8 mouse cellular contexts compared by ENCODE assay signal in the genomic region with DNA sequence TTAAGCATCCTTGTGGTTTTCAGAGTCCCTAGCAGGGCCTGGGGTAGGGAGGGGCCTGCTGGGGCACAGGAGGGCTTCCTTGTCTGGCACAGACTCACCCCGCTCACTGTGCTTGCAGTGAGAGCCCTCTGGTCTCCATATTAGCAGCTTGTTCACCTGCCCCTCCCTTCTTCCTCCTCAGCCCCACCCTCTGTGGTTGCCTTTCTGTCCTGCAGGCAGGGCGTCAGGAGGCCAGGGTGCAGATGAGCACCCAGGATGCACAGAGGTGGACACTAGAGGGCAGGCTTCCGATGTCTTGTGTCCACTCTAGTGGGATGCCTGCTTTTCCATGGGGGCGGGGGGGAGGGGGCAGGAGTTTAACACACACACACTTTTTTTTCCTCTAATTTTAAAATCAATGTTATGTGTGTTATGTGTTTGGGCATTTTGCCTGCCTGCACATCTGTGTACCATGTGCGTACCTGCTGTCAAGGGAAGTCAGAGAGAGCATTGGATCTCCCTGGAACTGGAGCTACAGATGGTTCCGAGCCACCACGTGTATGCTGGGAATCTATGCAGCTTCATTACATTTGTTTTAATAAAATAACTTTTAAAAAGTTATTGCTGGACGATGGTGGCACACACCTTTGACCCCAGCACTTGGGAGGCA. TPM values are rescaled to one million over a fixed set of nuclear protein-coding genes. Genes with fewer than 3 reads are reported as not detected.
DNase-seq lines count a peak whose midpoint lies in the region; ATAC-seq and TF ChIP-seq lines count a peak whose summit lies in the region.

No protein-coding gene starts in this region.

- no peaks in the 10 kb centered on the region for H3K9me3 ChIP-seq in forebrain, embryonic 10.5 days
- H3K9me3 ChIP-seq in forebrain, embryonic 16.5 days (ENCODE audit: control insufficient read depth, low read length) = no peaks in the 10 kb centered on the region
- H3K9me3 ChIP-seq in hindbrain, embryonic 14.5 days (ENCODE audit: control insufficient read depth, low read length) = no peaks in the 10 kb centered on the region

- H3K4me3 ChIP-seq in forebrain, embryonic 10.5 days = no peak overlapping the region
- H3K4me3 ChIP-seq in forebrain, embryonic 16.5 days (replicated peaks; ENCODE audit: low read length) = no peak overlapping the region
- H3K4me3 ChIP-seq in bone marrow macrophage, adult 2 months (ENCODE audit: insufficient read depth, low read length) = no peak overlapping the region
- no peak overlapping the region for H3K4me3 ChIP-seq in hindbrain, embryonic 14.5 days (replicated peaks; ENCODE audit: low read length)

- peaks cover 18% of the 10 kb centered on the region for H3K4me1 ChIP-seq in forebrain, embryonic 10.5 days
- peaks cover 10% of the 10 kb centered on the region for H3K4me1 ChIP-seq in forebrain, embryonic 16.5 days (replicated peaks; ENCODE audit: control insufficient read depth, insufficient read depth, low read length)
- H3K4me1 ChIP-seq in bone marrow macrophage, adult 2 months (ENCODE audit: control insufficient read depth, insufficient read depth, low read length) = peaks cover 9% of the 10 kb centered on the region
- no peaks in the 10 kb centered on the region for H3K4me1 ChIP-seq in hindbrain, embryonic 14.5 days (replicated peaks; ENCODE audit: control insufficient read depth, insufficient read depth, low read length)

- DNase-seq in forebrain, embryonic 10.5 days (ENCODE audit: extremely low spot score, low spot score) = no peak
- DNase-seq in 3134 (ENCODE audit: extremely low read depth, insufficient read length, low spot score) = peak; percentile 77
- DNase-seq in hindbrain, embryonic 14.5 days (ENCODE audit: low spot score) = no peak
- DNase-seq in lung, adult 18-20 months = peak; percentile 59 to 72
- peak; percentile 65 to 79 for DNase-seq in spleen, postnatal 4 days (ENCODE audit: low spot score in 2 of 2)

- ATAC-seq in forebrain, embryonic 16.5 days = no peak
- ATAC-seq in hindbrain, embryonic 14.5 days (ENCODE audit: low FRiP score) = 0 out of 2 replicates have a peak, but pooled peaks have one; percentile 22
- no peak for ATAC-seq in frontal cortex, adult (ENCODE audit: low TSS enrichment)

- H3K4me2 ChIP-seq in forebrain, embryonic 16.5 days (ENCODE audit: low read length) = no peak overlapping the region
- no peak overlapping the region for H3K4me2 ChIP-seq in hindbrain, embryonic 14.5 days (replicated peaks)

- TF ChIP-seq POLR2A in bone marrow macrophage, adult 2 months (IDR thresholded peaks at IDR 0.05; ENCODE audit: borderline replicate concordance, low read depth, low read length) = no peak

- peak overlapping the region; percentile 58; the same call in 1 of the 2 replicates for H3K27ac ChIP-seq in forebrain, embryonic 10.5 days
- H3K27ac ChIP-seq in forebrain, embryonic 16.5 days (ENCODE audit: low read length) = no peak overlapping the region
- H3K27ac ChIP-seq in bone marrow macrophage, adult 2 months (ENCODE audit: insufficient read depth, low read depth, low read length) = no peak overlapping the region
- H3K27ac ChIP-seq in hindbrain, embryonic 14.5 days = no peak overlapping the region

- peaks cover 11% of the 10 kb centered on the region for H3K36me3 ChIP-seq in forebrain, embryonic 10.5 days (replicated peaks)
- no peaks in the 10 kb centered on the region for H3K36me3 ChIP-seq in forebrain, embryonic 16.5 days (ENCODE audit: control insufficient read depth, insufficient read depth)
- H3K36me3 ChIP-seq in hindbrain, embryonic 14.5 days (replicated peaks; ENCODE audit: control insufficient read depth, insufficient read depth) = no peaks in the 10 kb centered on the region

- H3K27me3 ChIP-seq in forebrain, embryonic 10.5 days (ENCODE audit: poor library complexity, severe bottlenecking) = no peaks in the 10 kb centered on the region
- H3K27me3 ChIP-seq in forebrain, embryonic 16.5 days (replicated peaks; ENCODE audit: control insufficient read depth, insufficient read depth, low read length) = no peaks in the 10 kb centered on the region
- no peaks in the 10 kb centered on the region for H3K27me3 ChIP-seq in hindbrain, embryonic 14.5 days (ENCODE audit: control insufficient read depth, insufficient read depth, low read length)

- 41% methylated on average over 8 of the region's 8 CpGs for WGBS in forebrain, embryonic 10.5 days
- 35% methylated on average over 8 of the region's 8 CpGs for WGBS in forebrain, embryonic 16.5 days
- 41% methylated on average over 8 of the region's 8 CpGs for WGBS in hindbrain, embryonic 14.5 days

- TF ChIP-seq CTCF in bone marrow macrophage, adult 2 months (IDR thresholded peaks at IDR 0.05; ENCODE audit: low read depth, low read length) = peak; percentile 46

- H3K9ac ChIP-seq in forebrain, embryonic 16.5 days (replicated peaks; ENCODE audit: low read depth, low read length) = no peak overlapping the region
- no peak overlapping the region for H3K9ac ChIP-seq in hindbrain, embryonic 14.5 days

RNA-seq across cellular contexts. Expression of a gene that starts 2.0 kb away (rescaled TPM):
- polyA plus RNA-seq in forebrain, embryonic 10.5 days (2016; fragmentation: Nextera tagmentation; extraction: Ambion mirVana) = 13.3 and 13.8 TPM in 2 replicates
- 18.3 and 21.6 TPM in 2 replicates for polyA plus RNA-seq in forebrain, embryonic 16.5 days (2015; fragmentation: Nextera tagmentation; extraction: Ambion mirVana)
- polyA plus RNA-seq in bone marrow macrophage, adult 2 months (2012; ENCODE audit: insufficient read depth, insufficient read length, missing spikeins) = 30.7 and 35.3 TPM in 2 replicates
- 8.5 and 9.3 TPM in 2 replicates for polyA plus RNA-seq in hindbrain, embryonic 14.5 days (2014; fragmentation: Nextera tagmentation; extraction: Ambion mirVana)

RNA-seq across cellular contexts. Expression of a gene that starts 14.6 kb away (rescaled TPM):
- 15.7 and 17.6 TPM in 2 replicates for polyA plus RNA-seq in forebrain, embryonic 10.5 days (2016; fragmentation: Nextera tagmentation; extraction: Ambion mirVana)
- polyA plus RNA-seq in forebrain, embryonic 16.5 days (2015; fragmentation: Nextera tagmentation; extraction: Ambion mirVana) = 27.4 and 29.6 TPM in 2 replicates
- 22.0 and 26.9 TPM in 2 replicates for polyA plus RNA-seq in bone marrow macrophage, adult 2 months (2012; ENCODE audit: insufficient read depth, insufficient read length, missing spikeins)
- polyA plus RNA-seq in hindbrain, embryonic 14.5 days (2014; fragmentation: Nextera tagmentation; extraction: Ambion mirVana) = 32.3 and 36.8 TPM in 2 replicates

RNA-seq across cellular contexts. Expression of a gene that starts 20.0 kb away (rescaled TPM):
- polyA plus RNA-seq in forebrain, embryonic 10.5 days (2016; fragmentation: Nextera tagmentation; extraction: Ambion mirVana) = 17.8 and 20.2 TPM in 2 replicates
- polyA plus RNA-seq in forebrain, embryonic 16.5 days (2015; fragmentation: Nextera tagmentation; extraction: Ambion mirVana) = 83.8 and 91.2 TPM in 2 replicates
- polyA plus RNA-seq in bone marrow macrophage, adult 2 months (2012; ENCODE audit: insufficient read depth, insufficient read length, missing spikeins) = 2.5 and 4.1 TPM in 2 replicates
- polyA plus RNA-seq in hindbrain, embryonic 14.5 days (2014; fragmentation: Nextera tagmentation; extraction: Ambion mirVana) = 78.1 and 82.0 TPM in 2 replicates

RNA-seq across cellular contexts. Expression of a gene that starts 26.1 kb away (rescaled TPM):
- polyA plus RNA-seq in forebrain, embryonic 10.5 days (2016; fragmentation: Nextera tagmentation; extraction: Ambion mirVana) = 0.19 and 0.30 TPM in 2 replicates
- 0.42 and 0.60 TPM in 2 replicates for polyA plus RNA-seq in forebrain, embryonic 16.5 days (2015; fragmentation: Nextera tagmentation; extraction: Ambion mirVana)
- polyA plus RNA-seq in bone marrow macrophage, adult 2 months (2012; ENCODE audit: insufficient read depth, insufficient read length, missing spikeins) = not detected in 2 replicates
- polyA plus RNA-seq in hindbrain, embryonic 14.5 days (2014; fragmentation: Nextera tagmentation; extraction: Ambion mirVana) = 0.48 and 0.81 TPM in 2 replicates

RNA-seq across cellular contexts. Expression of a gene that starts 26.9 kb away (rescaled TPM):
- 1.8 TPM in 2 replicates for polyA plus RNA-seq in forebrain, embryonic 10.5 days (2016; fragmentation: Nextera tagmentation; extraction: Ambion mirVana)
- polyA plus RNA-seq in forebrain, embryonic 16.5 days (2015; fragmentation: Nextera tagmentation; extraction: Ambion mirVana) = 3.9 and 6.8 TPM in 2 replicates
- polyA plus RNA-seq in bone marrow macrophage, adult 2 months (2012; ENCODE audit: insufficient read depth, insufficient read length, missing spikeins) = not detected in 2 replicates
- 11.6 and 12.6 TPM in 2 replicates for polyA plus RNA-seq in hindbrain, embryonic 14.5 days (2014; fragmentation: Nextera tagmentation; extraction: Ambion mirVana)

Comparison
In these comparisons a context has a peak if more than half of its experiments do, and no peak if none do; other contexts are left out.
1. DNase-seq: peak in 3134 (single experiment), lung, adult 18-20 months (2 of 2) and spleen, postnatal 4 days (2 of 2); none in forebrain, embryonic 10.5 days (single experiment) and hindbrain, embryonic 14.5 days (single experiment).